Mouse (Mus musculus) E14TG2a.4 (cell line): Measurements from ENCODE around the gene Gsdma.

Experiments used
- CTCF ChIP-seq: conservative IDR thresholded peaks from 2 replicates; pipeline ENCODE4 v1.5.1; 2014; ENCODE audit warnings: low read length
- NANOG ChIP-seq: IDR thresholded peaks from 2 replicates; pipeline ENCODE4 v1.6.1; 2014; ENCODE audit warnings: borderline replicate concordance, low read length, mixed read lengths
- POU5F1 ChIP-seq: IDR thresholded peaks from 2 replicates; pipeline ENCODE4 v1.6.1; 2014; ENCODE audit warnings: low read length, borderline replicate concordance

DNA sequence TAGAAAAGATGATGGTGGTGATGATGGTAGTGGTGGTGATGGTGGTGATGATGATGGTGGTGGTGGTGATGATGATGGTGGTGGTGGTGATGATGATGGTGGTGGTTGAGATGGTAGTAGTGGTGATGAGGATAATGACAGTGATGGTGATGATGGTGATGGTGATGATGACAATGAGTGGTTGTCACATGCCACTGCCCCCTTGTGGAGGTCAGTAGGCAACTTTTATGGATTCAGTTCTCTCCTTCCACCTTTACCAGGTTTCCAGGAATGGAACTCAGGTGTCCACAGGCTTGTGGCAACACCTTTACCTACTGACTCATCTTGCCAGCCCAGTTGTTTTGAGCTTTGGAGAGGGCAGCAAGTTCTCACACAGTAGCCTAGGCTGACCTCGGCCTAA lies 15.9 kb downstream of the Gsdma start:
- TF ChIP-seq CTCF (no peak), NANOG (no peak), POU5F1 (no peak)
